Mouse (Mus musculus) spleen, adult 2 months (tissue): Measurements from ENCODE around the gene Kalrn.

Experiments
- CTCF ChIP-seq: fragments of 200-500 bp; IDR thresholded peaks from 2 replicates; pipeline ENCODE4 v1.5.1; 2011; ENCODE audit warnings: mild to moderate bottlenecking, inconsistent platforms; ENCODE audit not compliant: insufficient read depth, insufficient read length, insufficient replicate concordance; ENCODE audit errors: extremely low read depth
- POLR2A ChIP-seq: fragments of 200-500 bp; IDR thresholded peaks from 2 replicates; pipeline ENCODE4 v1.6.1; 2011; ENCODE audit warnings: low read depth, low read length, inconsistent platforms

GRCm38 (mm10) chr16:34484213-34484612 is 89.1 kb downstream of the Kalrn start:
- TF ChIP-seq CTCF, result no peak
- no peak for TF ChIP-seq POLR2A
